Mouse (Mus musculus) lung, postnatal 0 days (tissue): ENCODE data around the gene Xpo4. TPM values are rescaled to one million over a fixed set of nuclear protein-coding genes. Genes with fewer than 3 reads are reported as not detected.
A peak's percentile ranks its signal among the peaks of the same experiment; 100 is the strongest.

Experiments used
- ATAC-seq: fragments of 200-750 bp; cut with Nextera tagmentation; 2 replicates; pipeline ENCODE4 v1.8.0; 2017; ENCODE audit warnings: moderate library complexity
- DNase-seq: peaks from one replicate; pipeline ENCODE4 v3.0.0-alpha.2; 2016; ENCODE audit warnings: low spot score
- H3K27ac ChIP-seq: fragments of 300-500 bp; sonication (generic); 2 replicates; pipeline ENCODE4 v1.5.1; 2014; ENCODE audit warnings: antibody characterized with exemption, mild to moderate bottlenecking, low read length, mixed read lengths
- H3K27me3 ChIP-seq: fragments of 300-500 bp; sonication (generic); replicated peaks from 2 replicates; pipeline ENCODE4 v1.6.1; 2014; ENCODE audit warnings: low read length, mixed read lengths; ENCODE audit not compliant: insufficient read depth
- H3K36me3 ChIP-seq: fragments of 300-500 bp; sonication (generic); 2 replicates; pipeline ENCODE4 v1.6.1; 2014; ENCODE audit warnings: low read length, mixed read lengths; ENCODE audit not compliant: insufficient read depth
- H3K4me1 ChIP-seq: fragments of 300-500 bp; sonication (generic); 2 replicates; pipeline ENCODE4 v1.6.1; 2014; ENCODE audit warnings: antibody characterized with exemption, low read depth, low read length, mixed read lengths; ENCODE audit not compliant: insufficient read depth
- H3K4me2 ChIP-seq: fragments of 300-500 bp; sonication (generic); replicated peaks from 2 replicates; pipeline ENCODE4 v1.6.1; 2014; ENCODE audit warnings: low read depth, mild to moderate bottlenecking, low read length, moderate library complexity, mixed read lengths
- H3K4me3 ChIP-seq: fragments of 300-500 bp; sonication (generic); 2 replicates; pipeline ENCODE4 v1.5.1; 2014; ENCODE audit warnings: low read depth, low read length
- H3K9ac ChIP-seq: fragments of 300-500 bp; sonication (generic); replicated peaks from 2 replicates; pipeline ENCODE4 v1.6.1; 2014; ENCODE audit warnings: low read depth, mild to moderate bottlenecking
- H3K9me3 ChIP-seq: fragments of 300-500 bp; sonication (generic); 2 replicates; pipeline ENCODE4 v1.6.1; 2016; ENCODE audit warnings: low read length, mixed read lengths
- CTCF ChIP-seq: IDR thresholded peaks from 2 replicates; pipeline ENCODE4 v1.5.1; 2016; ENCODE audit warnings: antibody characterized with exemption, mild to moderate bottlenecking
- EP300 ChIP-seq: IDR thresholded peaks from 2 replicates; pipeline ENCODE4 v1.6.1; 2016; ENCODE audit warnings: antibody characterized with exemption, mild to moderate bottlenecking, control low read depth
- WGBS: fragments of 180-500 bp; shearing (Covaris S2); extraction: QIAGEN DNeasy Blood & Tissue Kit; methylation state at CpG from one replicate; pipeline ENCODE4 v1.1.7; 2014; 5-methylcytosine and 5-hydroxymethylcytosine counted together
- polyA plus RNA-seq: library from polyadenylated mRNA; unstranded; fragments of >200 nt; fragmentation: Nextera tagmentation; extraction: Ambion mirVana; gene quantifications from 2 replicates; pipeline ENCODE4 v1.2.1, GENCODE M21; 2015

Gene Xpo4
- polyA plus RNA-seq, 1 experiment from 2014 or later, result 6.4 TPM

- 67% methylated on average over 6 of the region's 6 CpGs for WGBS
- no peaks in the 10 kb centered on the region for H3K9me3 ChIP-seq
- H3K4me2 ChIP-seq, result no peak overlapping the region
- no peaks in the 10 kb centered on the region for H3K27me3 ChIP-seq
- no peak overlapping the region for H3K27ac ChIP-seq
- DNase-seq (no peak), ATAC-seq (no peak)
- H3K4me1 ChIP-seq, result peaks cover 4% of the 10 kb centered on the region; the same call in 1 of the 2 replicates
- no peaks in the 10 kb centered on the region for H3K36me3 ChIP-seq
- H3K9ac ChIP-seq, result no peak overlapping the region
- H3K4me3 ChIP-seq, result no peak overlapping the region
- no peak for TF ChIP-seq EP300
- TF ChIP-seq CTCF, result no peak
Observed at GRCm38 (mm10) chr14:57574792-57575587, 90.2 kb downstream of the Xpo4 start.

- Histone ChIP-seq H3K36me3 (no peaks in the 10 kb centered on the region), H3K27me3 (no peaks in the 10 kb centered on the region), H3K4me1 (peaks cover 4% of the 10 kb centered on the region; the same call in 1 of the 2 replicates), H3K9ac (peak within 1 kb of the TSS; percentile 45), H3K4me3 (peak within 1 kb of the TSS; percentile 64), H3K27ac (peak within 1 kb of the TSS; percentile 78), H3K9me3 (no peaks in the 10 kb centered on the region), H3K4me2 (peak within 1 kb of the TSS; percentile 54)
- no peak for TF ChIP-seq CTCF
- no peak; the same call in 1 of the 2 replicates for TF ChIP-seq EP300
- DNase-seq (peak; percentile 98), ATAC-seq (peak; percentile 100)
- WGBS, result 5% methylated on average over 35 of the region's 35 CpGs
Observed at GRCm38 (mm10) chr14:57571155-57572133, 93.8 kb downstream of the Xpo4 start, which contains the start of gene Eef1akmt1. TSS of gene Eef1akmt1 (minus strand) at chr14:57571612.

- WGBS, result 84% methylated on average over 6 of the region's 6 CpGs
Observed at GRCm38 (mm10) chr14:57565626-57566025, 99.6 kb downstream of the Xpo4 start.

GRCm38 (mm10) chr14:57556922-57557321 is 108.3 kb downstream of the Xpo4 start:
- DNase-seq (no peak), ATAC-seq (no peak)
- H3K36me3 ChIP-seq, result no peaks in the 10 kb centered on the region
- no peaks in the 10 kb centered on the region for H3K27me3 ChIP-seq
- no peak for TF ChIP-seq EP300
- TF ChIP-seq CTCF, result no peak
- H3K4me3 ChIP-seq, result no peak overlapping the region
- H3K9me3 ChIP-seq, result no peaks in the 10 kb centered on the region
- WGBS, result 70% methylated on average over 1 of the region's 1 CpGs
- H3K9ac ChIP-seq, result no peak overlapping the region
- no peak overlapping the region for H3K4me2 ChIP-seq
- H3K4me1 ChIP-seq, result no peaks in the 10 kb centered on the region
- H3K27ac ChIP-seq, result no peak overlapping the region

More at GRCm38 (mm10) chr14:57565626-57566025, 99.6 kb downstream of the Xpo4 start:
- ATAC-seq (no peak), DNase-seq (no peak)
- Histone ChIP-seq H3K4me3 (no peak overlapping the region), H3K27ac (no peak overlapping the region), H3K9ac (no peak overlapping the region), H3K9me3 (no peaks in the 10 kb centered on the region), H3K4me1 (peaks cover 2% of the 10 kb centered on the region; the same call in 1 of the 2 replicates), H3K4me2 (no peak overlapping the region), H3K27me3 (no peaks in the 10 kb centered on the region), H3K36me3 (no peaks in the 10 kb centered on the region)
- TF ChIP-seq EP300, result no peak
- no peak for TF ChIP-seq CTCF

GRCm38 (mm10) chr14:57555471-57556070 is 109.7 kb downstream of the Xpo4 start:
- Histone ChIP-seq H3K4me1 (no peaks in the 10 kb centered on the region), H3K9ac (no peak overlapping the region), H3K9me3 (no peaks in the 10 kb centered on the region), H3K4me2 (no peak overlapping the region), H3K27me3 (no peaks in the 10 kb centered on the region), H3K36me3 (no peaks in the 10 kb centered on the region), H3K27ac (no peak overlapping the region), H3K4me3 (no peak overlapping the region)
- ATAC-seq (no peak), DNase-seq (no peak)
- TF ChIP-seq CTCF, result no peak
- TF ChIP-seq EP300, result no peak
- 86% methylated on average over 7 of the region's 7 CpGs for WGBS
